Mouse (Mus musculus): ENCODE measurements around the gene Psmd10. TPM values are rescaled to one million over a fixed set of nuclear protein-coding genes. Genes with fewer than 3 reads are reported as not detected.

Psmd10 gene
- total and polyA plus RNA-seq, 3 experiments = 48.8 to 53.2 TPM; not detected in 1

GRCm38 (mm10) chrX:140984795-140985194 lies 28.3 kb upstream of the Psmd10 start (continued):
- TF ChIP-seq POLR2AphosphoS5 (IDR thresholded peaks at IDR 0.05; ENCODE audit: borderline replicate concordance, low read depth, low read length) (no peak), JUND (IDR thresholded peaks at IDR 0.05; ENCODE audit: low read depth, low read length) (no peak), MAZ (IDR thresholded peaks at IDR 0.05; ENCODE audit: low read depth, low read length) (no peak), MXI1 (IDR thresholded peaks at IDR 0.05; ENCODE audit: low read depth, low read length) (no peak), E2F4 (IDR thresholded peaks at IDR 0.05; ENCODE audit: borderline replicate concordance, low read depth, low read length) (no peak), HCFC1 (IDR thresholded peaks at IDR 0.05; ENCODE audit: low read depth, low read length) (no peak), CHD1 (IDR thresholded peaks at IDR 0.05; ENCODE audit: low read depth, low read length) (no peak), TCF12 (IDR thresholded peaks at IDR 0.05; ENCODE audit: low read depth, low read length) (peak; percentile 53; the same call in 1 of the 2 replicates), NRF1 (IDR thresholded peaks at IDR 0.05; ENCODE audit: insufficient read depth, low read depth, low read length, poor library complexity, severe bottlenecking) (no peak), KAT2A (conservative IDR thresholded peaks at IDR 0.05; ENCODE audit: low read depth, low read length) (no peak), MYB (IDR thresholded peaks at IDR 0.05; ENCODE audit: low read depth, low read length) (no peak), GATA1 (IDR thresholded peaks at IDR 0.05; ENCODE audit: low read depth, low read length) (peak; percentile 82), SMC3 (IDR thresholded peaks at IDR 0.05; ENCODE audit: low read depth, low read length) (no peak)

GRCm38 (mm10) chrX:140983206-140983960 lies 26.9 kb upstream of the Psmd10 start:
- Histone ChIP-seq H3K9me3 (replicated peaks; ENCODE audit: insufficient read depth, low read length) (no peaks in the 10 kb centered on the region), H3K36me3 (ENCODE audit: control insufficient read depth in 1 of 2, insufficient read depth in 2 of 2, low read length in 2 of 2) (peaks cover 0 to 30% of the 10 kb centered on the region in 2 experiments; a peak in 2 of 4 replicates), H3K4me1 (ENCODE audit: control insufficient read depth in 1 of 2, insufficient read depth in 2 of 2, low read length in 2 of 2) (peaks cover 8 to 25% of the 10 kb centered on the region in 2 experiments), H3K27me3 (ENCODE audit: control insufficient read depth in 1 of 2, insufficient read depth in 2 of 2, low read length in 2 of 2) (no peaks in the 10 kb centered on the region), H3K4me3 (ENCODE audit: control insufficient read depth in 1 of 2, insufficient read depth in 1 of 2, low read depth in 2 of 2, low read length in 2 of 2) (no peak overlapping the region), H3K27ac (ENCODE audit: control insufficient read depth, low read depth, low read length) (no peak overlapping the region), H3K9ac (ENCODE audit: control insufficient read depth, low read depth, low read length, poor library complexity, severe bottlenecking) (no peak overlapping the region), H3K79me2 (ENCODE audit: control insufficient read depth, insufficient read depth, low read length, poor library complexity) (no peaks in the 10 kb centered on the region)
- DNase-seq (ENCODE audit: low read depth, low spot score) = peak; percentile 18
- TF ChIP-seq ETS1 (IDR thresholded peaks at IDR 0.05; ENCODE audit: low read depth, low read length) (no peak), EP300 (IDR thresholded peaks at IDR 0.05; ENCODE audit: low read depth in 1 of 2, low read length in 2 of 2) (0 out of 4 replicates have a peak, but pooled peaks of 1 of the 2 experiments have one; percentile 37), RCOR1 (IDR thresholded peaks at IDR 0.05; ENCODE audit: low read depth, low read length) (no peak), TAL1 (IDR thresholded peaks at IDR 0.05; ENCODE audit: low read length) (0 out of 2 replicates have a peak, but pooled peaks have one; percentile 5), NELFE (IDR thresholded peaks at IDR 0.05; ENCODE audit: low read depth, low read length) (no peak)
